Mouse (Mus musculus) neural tube, embryonic 15.5 days (tissue): ENCODE measurements at regions not wholly inside any gene's neighbourhood (a gene's known extent, or its start where the extent isn't known, plus 50 kb on each side); places are given as distances from the start of the nearest gene placed in this dataset.

ENCODE experiments used
- ATAC-seq: fragments of 200-750 bp; cut with Nextera tagmentation; 2 replicates; pipeline ENCODE4 v1.8.0; 2017; ENCODE audit warnings: mild to moderate bottlenecking, moderate TSS enrichment, moderate library complexity; ENCODE audit not compliant: low FRiP score
- H3K27ac ChIP-seq: fragments of 300-500 bp; sonication (generic); replicated peaks from 2 replicates; pipeline ENCODE4 v1.5.1; 2015; ENCODE audit warnings: mild to moderate bottlenecking, inconsistent platforms
- H3K27me3 ChIP-seq: fragments of 300-500 bp; sonication (generic); replicated peaks from 2 replicates; pipeline ENCODE4 v1.6.1; 2015; ENCODE audit warnings: inconsistent platforms
- H3K36me3 ChIP-seq: fragments of 300-500 bp; sonication (generic); 2 replicates; pipeline ENCODE4 v1.6.1; 2015; ENCODE audit warnings: inconsistent platforms
- H3K4me1 ChIP-seq: fragments of 300-500 bp; sonication (generic); 2 replicates; pipeline ENCODE4 v1.6.1; 2015; ENCODE audit warnings: inconsistent platforms
- H3K4me2 ChIP-seq: fragments of 300-500 bp; sonication (generic); 2 replicates; pipeline ENCODE4 v1.6.1; 2015; ENCODE audit warnings: inconsistent platforms, mild to moderate bottlenecking, moderate library complexity
- H3K4me3 ChIP-seq: fragments of 300-500 bp; sonication (generic); replicated peaks from 2 replicates; pipeline ENCODE4 v1.5.1; 2015; ENCODE audit warnings: mild to moderate bottlenecking, inconsistent platforms
- H3K9ac ChIP-seq: fragments of 300-500 bp; sonication (generic); replicated peaks from 2 replicates; pipeline ENCODE4 v1.6.1; 2015; ENCODE audit warnings: mild to moderate bottlenecking, inconsistent platforms
- H3K9me3 ChIP-seq: fragments of 300-500 bp; sonication (generic); replicated peaks from 2 replicates; pipeline ENCODE4 v1.6.1; 2016; ENCODE audit warnings: inconsistent platforms
- WGBS: fragments of 180-500 bp; shearing (Covaris S2); methylation state at CpG from one replicate; pipeline ENCODE4 v1.1.7; 2015; ENCODE audit warnings: mixed read lengths; 5-methylcytosine and 5-hydroxymethylcytosine counted together

- Histone ChIP-seq H3K4me1 (no peaks in the 10 kb centered on the region), H3K4me3 (no peak overlapping the region), H3K9me3 (no peaks in the 10 kb centered on the region), H3K27ac (no peak overlapping the region), H3K27me3 (no peaks in the 10 kb centered on the region), H3K36me3 (no peaks in the 10 kb centered on the region), H3K4me2 (no peak overlapping the region), H3K9ac (no peak overlapping the region)
- WGBS = 58% methylated on average over 1 of the region's 1 CpGs
- no peak for ATAC-seq
Observed at GRCm38 (mm10) chr16:62981821-62982220, 127.7 kb downstream of the Pros1 start.

- Histone ChIP-seq H3K27ac (no peak overlapping the region), H3K9ac (no peak overlapping the region), H3K27me3 (no peaks in the 10 kb centered on the region), H3K36me3 (no peaks in the 10 kb centered on the region), H3K4me2 (no peak overlapping the region), H3K4me1 (no peaks in the 10 kb centered on the region), H3K4me3 (no peak overlapping the region), H3K9me3 (no peaks in the 10 kb centered on the region)
- WGBS = 89% methylated on average over 4 of the region's 4 CpGs
- no peak for ATAC-seq
Observed at GRCm38 (mm10) chr16:62982558-62982957, 128.5 kb downstream of the Pros1 start.

GRCm38 (mm10) chr16:62995555-62995954, 141.4 kb downstream of the Pros1 start:
- H3K4me3 ChIP-seq = no peak overlapping the region
- 92% methylated on average over 3 of the region's 3 CpGs for WGBS
- H3K27ac ChIP-seq = no peak overlapping the region
- no peaks in the 10 kb centered on the region for H3K9me3 ChIP-seq
- no peak for ATAC-seq
- no peaks in the 10 kb centered on the region for H3K4me1 ChIP-seq
- no peak overlapping the region for H3K4me2 ChIP-seq
- no peaks in the 10 kb centered on the region for H3K36me3 ChIP-seq
- no peaks in the 10 kb centered on the region for H3K27me3 ChIP-seq
- no peak overlapping the region for H3K9ac ChIP-seq

- H3K4me1 ChIP-seq = no peaks in the 10 kb centered on the region
- H3K4me3 ChIP-seq = no peak overlapping the region
- H3K27me3 ChIP-seq = no peaks in the 10 kb centered on the region
- no peak overlapping the region for H3K4me2 ChIP-seq
- 28% methylated on average over 4 of the region's 4 CpGs for WGBS
- no peak for ATAC-seq
- H3K36me3 ChIP-seq = no peaks in the 10 kb centered on the region
- no peak overlapping the region for H3K9ac ChIP-seq
- no peaks in the 10 kb centered on the region for H3K9me3 ChIP-seq
- H3K27ac ChIP-seq = no peak overlapping the region
Observed at GRCm38 (mm10) chr16:63011151-63011734, 157.1 kb downstream of the Pros1 start.

- Histone ChIP-seq H3K36me3 (no peaks in the 10 kb centered on the region), H3K4me1 (no peaks in the 10 kb centered on the region), H3K4me2 (no peak overlapping the region), H3K9me3 (no peaks in the 10 kb centered on the region), H3K27ac (no peak overlapping the region), H3K4me3 (no peak overlapping the region), H3K27me3 (no peaks in the 10 kb centered on the region), H3K9ac (no peak overlapping the region)
- WGBS = 46% methylated on average over 7 of the region's 7 CpGs
- ATAC-seq = no peak
Observed at GRCm38 (mm10) chr16:63014453-63014852, 160.3 kb downstream of the Pros1 start.

- no peak for ATAC-seq
- WGBS = 44% methylated on average over 1 of the region's 1 CpGs
- no peaks in the 10 kb centered on the region for H3K9me3 ChIP-seq
- H3K9ac ChIP-seq = no peak overlapping the region
- no peaks in the 10 kb centered on the region for H3K36me3 ChIP-seq
- H3K27ac ChIP-seq = no peak overlapping the region
- no peak overlapping the region for H3K4me3 ChIP-seq
- no peaks in the 10 kb centered on the region for H3K4me1 ChIP-seq
- H3K27me3 ChIP-seq = no peaks in the 10 kb centered on the region
- no peak overlapping the region for H3K4me2 ChIP-seq
Observed at GRCm38 (mm10) chr16:63016144-63016543, 162.0 kb downstream of the Pros1 start.

GRCm38 (mm10) chr16:63016658-63017057, 162.6 kb downstream of the Pros1 start:
- WGBS = 36% methylated on average over 2 of the region's 2 CpGs

GRCm38 (mm10) chr16:63030399-63030798, 176.3 kb downstream of the Pros1 start:
- WGBS = 84% methylated on average over 4 of the region's 4 CpGs
- no peaks in the 10 kb centered on the region for H3K36me3 ChIP-seq
- no peak overlapping the region for H3K4me3 ChIP-seq
- no peaks in the 10 kb centered on the region for H3K27me3 ChIP-seq
- H3K27ac ChIP-seq = no peak overlapping the region
- H3K9me3 ChIP-seq = no peaks in the 10 kb centered on the region
- ATAC-seq = no peak
- H3K4me1 ChIP-seq = peaks cover 3% of the 10 kb centered on the region; the same call in 1 of the 2 replicates
- H3K9ac ChIP-seq = no peak overlapping the region
- no peak overlapping the region for H3K4me2 ChIP-seq

More at GRCm38 (mm10) chr16:63016658-63017057, 162.6 kb downstream of the Pros1 start:
- no peak for ATAC-seq
- Histone ChIP-seq H3K4me3 (no peak overlapping the region), H3K27ac (no peak overlapping the region), H3K4me2 (no peak overlapping the region), H3K27me3 (no peaks in the 10 kb centered on the region), H3K9ac (no peak overlapping the region), H3K4me1 (no peaks in the 10 kb centered on the region), H3K36me3 (no peaks in the 10 kb centered on the region), H3K9me3 (no peaks in the 10 kb centered on the region)

GRCm38 (mm10) chr16:63031035-63031434, 176.9 kb downstream of the Pros1 start:
- Histone ChIP-seq H3K27me3 (no peaks in the 10 kb centered on the region), H3K4me3 (no peak overlapping the region), H3K27ac (no peak overlapping the region), H3K4me1 (peaks cover 3% of the 10 kb centered on the region; the same call in 1 of the 2 replicates), H3K9me3 (no peaks in the 10 kb centered on the region), H3K4me2 (no peak overlapping the region), H3K9ac (no peak overlapping the region), H3K36me3 (no peaks in the 10 kb centered on the region)
- ATAC-seq = no peak
- WGBS = 22% methylated on average over 5 of the region's 5 CpGs

GRCm38 (mm10) chr16:63031802-63032201, 177.7 kb downstream of the Pros1 start:
- Histone ChIP-seq H3K4me3 (no peak overlapping the region), H3K9me3 (no peaks in the 10 kb centered on the region), H3K36me3 (no peaks in the 10 kb centered on the region), H3K9ac (no peak overlapping the region), H3K27ac (no peak overlapping the region), H3K27me3 (no peaks in the 10 kb centered on the region), H3K4me2 (no peak overlapping the region), H3K4me1 (peaks cover 3% of the 10 kb centered on the region; the same call in 1 of the 2 replicates)
- WGBS = 25% methylated on average over 6 of the region's 6 CpGs
- ATAC-seq = no peak

- no peaks in the 10 kb centered on the region for H3K27me3 ChIP-seq
- H3K36me3 ChIP-seq = no peaks in the 10 kb centered on the region
- ATAC-seq = no peak
- WGBS = 68% methylated on average over 1 of the region's 1 CpGs
- H3K4me3 ChIP-seq = no peak overlapping the region
- no peak overlapping the region for H3K4me2 ChIP-seq
- H3K27ac ChIP-seq = no peak overlapping the region
- no peaks in the 10 kb centered on the region for H3K4me1 ChIP-seq
- H3K9ac ChIP-seq = no peak overlapping the region
- H3K9me3 ChIP-seq = no peaks in the 10 kb centered on the region
Observed at GRCm38 (mm10) chr16:63049100-63049499, 195.0 kb downstream of the Pros1 start.

- Histone ChIP-seq H3K27ac (no peak overlapping the region), H3K27me3 (no peaks in the 10 kb centered on the region), H3K4me1 (no peaks in the 10 kb centered on the region), H3K36me3 (no peaks in the 10 kb centered on the region), H3K9ac (no peak overlapping the region), H3K4me3 (no peak overlapping the region), H3K4me2 (no peak overlapping the region), H3K9me3 (no peaks in the 10 kb centered on the region)
- ATAC-seq = no peak
Observed at GRCm38 (mm10) chr16:63062883-63063282, 208.8 kb downstream of the Pros1 start.

- Histone ChIP-seq H3K4me2 (no peak overlapping the region), H3K9ac (no peak overlapping the region), H3K4me1 (no peaks in the 10 kb centered on the region), H3K4me3 (no peak overlapping the region), H3K9me3 (no peaks in the 10 kb centered on the region), H3K36me3 (no peaks in the 10 kb centered on the region), H3K27ac (no peak overlapping the region), H3K27me3 (no peaks in the 10 kb centered on the region)
- no peak for ATAC-seq
- 85% methylated on average over 2 of the region's 2 CpGs for WGBS
Observed at GRCm38 (mm10) chr16:63069987-63070386, 215.9 kb downstream of the Pros1 start.
